Mouse (Mus musculus) gastrocnemius, postnatal 4 days (tissue): ENCODE data around the gene AI837181. TPM values are rescaled to one million over a fixed set of nuclear protein-coding genes. Genes with fewer than 3 reads are reported as not detected.
"Not testable (repeated sequence)": the region's sequence is repeated elsewhere in the genome, so short reads cannot be mapped to it uniquely, and the experiment has no call there.

ENCODE experiments used
- DNase-seq, 2 experiments: peaks; one replicate each; pipeline ENCODE4 v3.0.0; 2021 to 2022; ENCODE audit warnings: low spot score in 2 of 2, mixed read lengths in 2 of 2
- long read RNA-seq, 2 experiments: library from polyadenylated mRNA; stranded (forward); transcript quantifications; one replicate each; pipeline ENCODE4 v2.0.0; 2021
- total RNA-seq, 2 experiments: library from RNA; stranded (reverse); gene quantifications; 2 replicates each; pipeline ENCODE4 v1.2.3; 2021

The AI837181 gene
- total RNA-seq: 10 to 100 TPM; 52.0 to 55.7 TPM
- long read RNA-seq, experiment 1, transcript AI837181-201 (2 exons, 1,529 nt): minor isoform, 11 of 50 reads
- long read RNA-seq, experiment 1, transcript AI837181-202 (2 exons, 1,528 nt): major isoform, 25 of 50 reads
- long read RNA-seq, experiment 1, partial matches to known transcripts: 0 of 50 reads
- long read RNA-seq, experiment 1, other reads (novel, unspliced or antisense): 14 of 50 reads
- long read RNA-seq, experiment 2, transcript AI837181-202 (2 exons, 1,528 nt): major isoform, 34 of 61 reads
- long read RNA-seq, experiment 2, transcript AI837181-201 (2 exons, 1,529 nt): minor isoform, 5 of 61 reads
- long read RNA-seq, experiment 2, partial matches to known transcripts: 0 of 61 reads
- long read RNA-seq, experiment 2, other reads (novel, unspliced or antisense): 22 of 61 reads

DNA sequence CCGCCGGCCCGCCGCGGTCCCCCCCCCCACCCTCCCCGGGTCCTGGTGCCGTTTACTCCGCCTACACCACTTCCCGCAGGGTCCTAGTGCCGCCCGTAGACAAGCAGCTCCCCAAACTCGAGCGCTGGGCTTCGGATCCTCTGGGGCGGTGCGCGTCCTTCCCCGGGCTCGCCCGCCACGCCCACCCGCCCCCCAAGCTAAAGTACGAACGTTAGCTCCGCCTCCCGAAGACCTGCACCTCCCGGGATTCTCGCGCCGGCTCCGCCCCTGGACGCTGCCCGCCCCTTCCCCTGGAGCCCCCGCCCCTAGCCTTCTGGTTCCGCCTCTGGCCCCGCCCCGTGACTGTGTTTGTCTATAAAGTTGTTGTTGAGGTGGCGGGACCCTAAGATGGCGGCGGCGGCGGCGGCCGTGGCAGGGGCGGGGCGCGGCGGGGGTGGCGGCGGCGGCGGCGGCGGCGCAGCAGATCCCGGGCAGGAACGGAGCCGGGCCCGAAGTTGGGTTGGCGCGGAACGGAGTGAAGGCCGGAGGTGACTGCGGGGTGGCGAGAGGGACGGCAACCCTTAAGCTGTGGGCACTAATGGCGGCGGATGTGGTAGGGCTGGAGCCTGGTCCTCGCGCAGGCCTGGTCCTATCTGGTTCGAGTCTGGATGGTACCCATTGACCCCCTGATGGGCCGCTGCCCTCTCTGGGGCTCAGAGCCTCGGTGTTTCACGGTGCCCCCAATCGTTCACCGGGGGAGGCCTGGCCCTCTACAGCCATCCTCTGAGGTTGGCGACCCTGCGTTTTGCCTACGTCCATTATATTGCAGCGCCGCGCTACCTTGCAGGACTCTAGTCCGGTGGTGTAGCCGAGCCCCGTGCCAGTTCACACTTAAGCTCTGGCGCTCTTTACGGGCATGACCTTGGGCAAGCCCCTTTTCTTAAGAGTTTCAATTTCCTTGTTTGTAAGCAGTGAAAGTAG is at the start of gene AI837181, which contains the start of gene Drap1:
AI837181 (plus strand) TSS at position 363 of the 960 bp plus-strand sequence.
Drap1 (minus strand) TSS at position 198 of the 960 bp plus-strand sequence.
- peak; percentile 94 to 98 for DNase-seq

DNA sequence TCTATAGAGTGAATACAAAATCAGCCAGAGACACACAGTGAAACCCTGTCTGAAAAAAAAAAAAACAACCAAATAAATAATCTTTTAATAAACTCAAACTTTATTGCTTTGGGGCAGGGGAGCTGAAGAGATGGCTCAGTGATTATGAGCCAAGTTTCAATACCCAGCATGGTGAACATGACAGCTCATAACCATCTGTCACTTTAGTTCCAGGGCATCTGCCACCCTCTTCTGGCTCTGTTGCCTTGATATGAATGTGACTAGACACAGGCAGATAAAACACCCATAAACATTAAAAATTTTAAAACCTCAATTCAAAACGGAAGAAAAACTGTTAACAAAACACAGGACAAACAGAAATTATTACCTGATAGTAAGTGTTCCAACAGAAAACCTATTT is 47.5 kb upstream of the AI837181 start:
- no peak for DNase-seq

DNA sequence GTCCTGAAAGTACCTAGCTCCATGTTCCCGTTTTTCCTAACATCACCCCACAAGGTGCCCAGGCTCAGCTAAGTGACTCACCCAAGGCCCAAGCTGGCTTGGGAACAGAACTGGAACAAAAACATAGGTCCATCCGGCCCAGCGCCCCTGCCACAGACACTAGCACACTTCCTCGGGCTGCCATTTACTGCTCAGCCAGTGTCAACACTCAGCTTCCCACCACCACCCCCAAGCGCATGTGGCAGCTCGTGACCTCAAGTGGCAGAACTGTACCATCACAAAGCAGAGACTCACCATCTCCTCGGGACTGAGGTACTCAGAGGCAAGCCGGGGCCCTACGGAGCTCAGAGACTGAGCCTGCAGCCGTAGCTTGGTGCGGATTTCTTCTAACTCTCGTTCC is 41.6 kb upstream of the AI837181 start:
- no peak for DNase-seq

DNA sequence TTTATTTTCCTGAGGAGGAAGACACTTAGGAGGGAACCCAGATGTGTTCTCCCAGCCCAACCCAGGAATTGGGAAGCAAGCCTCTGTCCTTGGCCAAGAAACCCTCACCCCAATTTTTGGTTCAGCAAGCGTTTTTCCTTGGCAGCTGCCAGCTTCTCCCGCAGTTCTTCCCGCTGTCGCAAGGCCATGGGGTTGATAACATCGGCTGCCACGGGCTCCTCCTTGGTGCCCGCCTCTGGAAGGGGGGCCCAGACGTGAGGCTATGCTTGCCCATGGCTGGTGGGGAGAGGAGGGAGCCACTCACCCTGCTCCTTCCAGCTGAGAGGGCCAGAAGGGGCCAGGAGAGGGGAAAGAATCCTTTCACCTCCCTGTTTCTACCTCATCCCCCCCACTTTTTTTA is 40.2 kb upstream of the AI837181 start:
- DNase-seq: no peak

DNA sequence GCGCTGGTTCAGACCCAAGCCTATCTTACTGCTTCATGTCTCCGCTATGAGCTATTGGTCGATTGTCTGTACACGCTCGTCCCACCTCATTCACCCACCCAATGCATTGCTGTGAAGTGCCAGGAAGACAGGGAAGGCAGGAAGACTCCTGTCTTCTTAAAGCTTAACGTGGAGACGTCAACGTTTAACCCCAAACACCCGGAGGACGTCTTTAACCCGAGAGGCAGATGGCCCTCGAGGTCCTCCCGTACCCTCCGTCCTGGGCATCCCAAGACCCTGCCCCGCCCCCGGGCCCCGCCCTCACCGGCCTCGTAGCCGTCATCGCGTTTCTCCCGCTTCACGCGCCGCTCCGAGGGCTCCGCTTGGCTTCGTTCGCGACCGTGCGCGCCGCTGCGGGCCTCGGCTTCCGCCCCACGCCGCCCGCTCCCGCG is 36.9 kb upstream of the AI837181 start:
- DNase-seq: peak in 1 of 2 experiments; percentile 55

DNA sequence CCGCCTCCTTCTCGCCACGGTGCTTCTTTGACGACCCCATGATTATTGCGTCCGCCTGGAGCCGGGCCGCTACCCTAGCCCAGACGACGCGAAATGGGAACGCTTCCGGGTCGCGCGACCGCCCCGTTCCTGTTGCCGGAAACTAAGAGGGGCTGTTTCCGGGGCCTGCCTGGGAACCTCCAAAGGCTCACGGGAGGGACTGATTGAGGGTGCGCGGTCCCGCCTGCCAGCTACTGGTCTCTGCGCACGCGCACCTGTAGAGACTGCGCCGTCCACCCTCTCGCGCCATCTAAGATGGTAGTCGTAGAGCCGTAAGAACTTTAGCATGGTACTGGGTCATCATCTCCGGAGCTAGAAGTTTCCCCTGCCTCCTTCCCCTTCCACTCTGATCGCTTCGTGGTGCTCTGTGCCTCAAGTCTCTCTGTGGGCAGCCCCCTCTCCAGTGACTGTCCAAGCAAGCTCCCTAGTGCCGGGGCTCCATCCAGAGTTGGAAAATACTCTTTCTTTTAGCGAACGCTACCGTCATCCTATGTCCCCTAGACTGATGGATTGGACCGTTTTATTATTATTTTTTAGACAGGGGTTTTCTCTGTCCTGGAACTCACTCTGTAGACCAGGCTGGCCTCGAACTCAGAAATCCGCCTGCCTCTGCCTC is 36.2 kb upstream of the AI837181 start, which contains the start of gene Sart1:
Sart1 (minus strand) TSS at position 116 of the 655 bp plus-strand sequence.
- peak; percentile 92 to 95 for DNase-seq

DNA sequence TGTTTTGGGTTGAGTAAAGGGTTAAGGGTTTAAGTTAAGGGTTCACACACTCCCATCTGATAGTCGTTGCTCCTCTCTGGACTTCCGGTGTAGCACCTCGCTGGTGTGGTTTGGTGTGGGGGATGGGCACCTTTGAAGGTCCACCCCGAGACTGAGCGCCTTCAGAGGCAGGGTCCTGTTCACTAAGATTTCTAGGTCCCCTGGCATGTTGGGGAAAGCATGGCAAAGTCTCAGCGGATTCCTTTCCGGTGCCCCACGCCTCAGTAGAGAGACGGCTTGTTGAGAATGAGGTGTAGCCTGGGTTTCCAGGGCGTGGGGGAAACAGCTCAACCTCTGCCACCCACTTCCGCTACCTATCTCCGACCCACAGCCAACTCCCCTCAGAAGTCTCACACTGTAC is 35.3 kb upstream of the AI837181 start:
- DNase-seq: peak in 1 of 2 experiments; percentile 33

DNA sequence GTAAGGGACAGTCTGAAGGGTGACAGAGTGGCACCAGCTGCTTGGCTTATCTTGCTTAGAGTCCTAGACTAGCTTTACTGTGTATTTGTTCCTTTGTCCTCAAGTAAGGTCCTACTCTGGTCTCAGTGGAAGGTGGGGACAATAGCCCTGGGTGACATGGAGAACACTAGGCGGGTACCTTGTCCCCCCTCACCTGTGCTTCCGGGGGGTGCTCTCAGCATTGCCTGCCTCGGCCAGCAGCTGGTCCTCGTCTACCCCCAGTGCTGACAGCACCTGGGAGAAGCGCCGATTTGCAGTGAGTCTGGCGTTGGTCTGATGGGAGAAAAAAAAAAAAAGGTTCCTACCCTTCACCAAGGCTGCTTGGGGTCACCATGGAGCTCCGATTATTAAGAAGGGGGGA is 34.5 kb upstream of the AI837181 start:
- no peak for DNase-seq

DNA sequence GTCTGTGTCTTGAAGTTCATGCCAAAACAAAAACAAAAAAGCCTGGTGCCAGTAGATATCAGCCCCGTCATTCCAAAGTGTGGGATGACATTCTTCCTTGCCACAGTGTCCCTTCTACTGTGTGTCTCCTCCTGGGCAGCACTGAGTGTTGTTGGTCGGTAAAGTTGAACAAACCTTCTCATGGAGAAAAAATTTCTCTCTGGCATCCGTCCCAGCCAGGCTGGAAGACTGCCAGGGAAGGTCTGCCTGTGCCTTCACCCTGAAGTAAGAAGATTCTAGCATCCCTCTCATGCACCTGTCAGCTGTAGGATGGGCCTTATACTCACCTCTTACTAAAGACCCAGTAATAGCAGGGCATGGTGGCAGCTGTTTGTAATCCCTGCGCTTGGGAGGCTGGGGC is 32.1 kb upstream of the AI837181 start:
- peak in 1 of 2 experiments; percentile 36 for DNase-seq

DNA sequence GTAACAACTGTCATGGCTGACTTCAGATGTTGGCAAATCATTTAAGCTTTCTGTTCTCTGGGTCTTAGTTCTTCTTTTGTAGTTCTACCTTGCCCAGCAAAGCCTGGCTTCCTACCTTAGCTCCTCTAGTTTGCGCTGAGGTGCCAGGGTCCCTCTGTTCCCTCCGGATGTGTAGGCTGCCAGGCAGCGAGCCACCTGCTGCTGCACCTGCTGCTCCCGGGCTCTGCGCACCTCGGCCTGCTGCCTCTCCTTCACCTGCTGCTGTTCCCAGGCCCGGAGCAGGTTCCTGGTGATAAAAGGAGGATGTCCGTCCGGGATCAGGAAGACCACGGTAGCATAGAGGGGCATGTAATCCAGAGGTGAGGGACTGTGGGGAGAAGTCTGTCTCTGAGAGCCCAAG is 30.8 kb upstream of the AI837181 start:
- no peak for DNase-seq

DNA sequence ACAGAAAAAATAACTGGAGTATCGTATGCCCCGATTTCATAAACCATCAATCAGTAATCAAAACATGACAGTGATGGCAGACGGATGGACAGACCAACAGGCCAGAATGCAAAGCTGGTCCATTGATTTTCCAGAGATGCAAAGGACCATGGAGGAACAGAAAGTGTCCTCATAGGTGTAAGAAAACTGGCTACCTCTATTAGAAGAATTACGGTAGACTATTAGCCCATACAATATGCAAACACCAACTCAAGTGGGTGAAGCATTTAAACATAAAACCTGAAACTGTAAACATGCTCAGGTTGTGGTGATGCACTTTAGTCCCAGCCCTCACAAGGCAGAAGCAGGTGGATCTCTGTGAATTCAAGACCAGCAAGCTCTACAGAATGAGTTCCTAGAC is 29.6 kb upstream of the AI837181 start:
- no peak for DNase-seq

DNA sequence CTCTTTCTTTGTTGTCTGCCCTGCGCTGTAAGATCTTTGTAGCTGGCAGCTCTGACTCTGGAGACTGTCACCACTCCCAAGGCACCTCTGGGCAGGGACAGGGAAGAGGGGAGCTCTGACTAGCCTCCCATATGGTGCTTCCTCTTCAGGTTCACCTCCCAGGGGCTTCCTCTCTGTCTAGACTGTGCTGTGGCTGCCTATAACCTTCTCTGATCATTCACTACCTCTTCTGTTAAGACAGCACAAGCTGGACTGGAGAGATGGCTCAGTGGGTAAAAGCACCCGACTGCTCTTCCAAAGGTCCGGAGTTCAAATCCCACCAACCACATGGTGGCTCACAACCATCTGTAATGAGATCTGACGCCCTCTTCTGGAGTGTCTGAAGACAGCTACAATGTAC is 23.9 kb upstream of the AI837181 start:
- DNase-seq: not testable (repeated sequence)

DNA sequence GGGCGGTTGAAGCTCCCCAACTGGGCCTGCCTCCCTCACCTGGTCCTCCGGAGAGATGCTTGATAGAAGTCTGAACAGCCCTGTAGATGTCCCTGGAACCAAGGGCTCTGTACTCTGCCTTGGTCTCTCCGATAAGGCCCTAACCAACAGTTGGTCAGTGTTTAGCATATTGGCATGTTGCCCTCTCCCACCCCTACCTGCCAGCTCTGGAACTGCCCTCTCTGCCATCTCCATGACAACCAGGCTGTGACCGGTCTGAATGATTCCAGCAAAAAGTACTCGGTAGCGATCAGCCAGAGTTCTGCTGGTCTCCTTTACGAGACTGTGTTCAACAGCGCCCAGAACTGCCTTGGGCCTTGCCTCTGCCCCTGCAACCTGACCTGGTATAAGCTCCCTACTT is 22.7 kb upstream of the AI837181 start, which contains the start of gene Tsga10ip:
Tsga10ip (minus strand) TSS at position 234 of the 400 bp plus-strand sequence.
- DNase-seq: no peak

DNA sequence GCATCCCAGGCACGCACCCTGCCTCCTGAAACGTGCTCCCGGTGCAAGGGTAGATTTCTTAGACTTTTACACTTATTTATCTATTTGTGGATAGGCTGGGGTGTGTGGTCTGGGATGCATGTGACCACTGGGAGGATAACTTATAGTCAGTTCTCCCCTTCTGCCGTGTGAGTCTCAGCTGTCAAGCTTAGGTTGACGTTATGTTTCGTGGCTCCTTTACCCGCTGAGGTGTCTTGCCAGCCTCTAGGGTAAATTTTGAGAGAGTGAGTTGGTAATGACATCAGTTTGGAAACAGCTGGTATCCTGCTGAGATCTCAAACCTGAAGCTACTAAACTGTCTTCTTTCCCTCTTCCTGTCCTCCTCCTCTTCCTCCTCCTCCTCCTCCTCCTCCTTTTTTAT is 19.0 kb upstream of the AI837181 start:
- no peak for DNase-seq

DNA sequence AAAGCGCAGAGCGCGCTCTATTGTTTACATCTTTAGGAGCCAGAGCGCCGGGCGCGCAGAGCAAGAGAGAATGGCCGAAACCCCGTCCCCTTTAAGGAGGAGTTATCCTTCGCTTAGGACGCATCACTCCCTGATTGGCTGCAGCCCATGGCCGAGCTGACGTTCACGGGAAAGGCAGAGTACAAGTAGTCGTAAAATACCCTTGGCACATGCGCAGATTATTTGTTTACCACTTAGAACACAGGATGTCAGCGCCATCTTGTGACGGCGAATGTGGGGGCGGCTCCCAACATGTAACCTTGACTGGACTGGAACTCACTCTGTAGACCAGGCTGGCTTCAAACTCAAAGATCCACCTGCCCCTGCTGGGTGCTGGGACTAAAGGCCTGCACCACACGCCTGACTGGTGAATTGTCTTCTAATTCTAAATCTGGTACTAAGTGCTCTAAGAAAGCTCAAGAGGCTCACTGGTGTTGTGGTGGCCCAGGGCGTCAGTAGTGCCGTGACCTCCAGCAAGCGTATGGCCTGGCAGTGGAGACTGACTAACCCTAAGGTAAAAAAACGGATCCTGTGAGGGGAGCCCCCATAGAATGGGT is 18.3 kb upstream of the AI837181 start:
- not testable (repeated sequence) for DNase-seq

DNA sequence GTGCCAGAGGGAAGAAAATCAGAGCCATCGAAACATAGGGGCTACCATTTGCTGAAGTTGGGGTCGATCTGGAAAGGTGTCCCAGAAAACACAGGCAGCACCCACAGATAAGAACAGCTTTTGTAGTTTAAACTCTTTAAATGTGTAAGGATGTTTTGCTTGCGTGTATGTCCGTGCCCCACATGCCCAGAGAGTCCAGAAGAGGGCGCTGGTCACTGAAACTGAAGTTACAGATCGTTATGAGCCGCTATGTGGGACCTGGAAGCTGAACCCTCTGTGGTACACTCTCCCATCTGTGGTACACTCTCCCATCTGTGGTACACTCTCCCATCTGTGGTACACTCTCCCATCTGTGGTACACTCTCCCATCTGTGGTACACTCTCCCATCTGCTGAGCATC is 17.8 kb upstream of the AI837181 start:
- DNase-seq: peak in 1 of 2 experiments; percentile 56

DNA sequence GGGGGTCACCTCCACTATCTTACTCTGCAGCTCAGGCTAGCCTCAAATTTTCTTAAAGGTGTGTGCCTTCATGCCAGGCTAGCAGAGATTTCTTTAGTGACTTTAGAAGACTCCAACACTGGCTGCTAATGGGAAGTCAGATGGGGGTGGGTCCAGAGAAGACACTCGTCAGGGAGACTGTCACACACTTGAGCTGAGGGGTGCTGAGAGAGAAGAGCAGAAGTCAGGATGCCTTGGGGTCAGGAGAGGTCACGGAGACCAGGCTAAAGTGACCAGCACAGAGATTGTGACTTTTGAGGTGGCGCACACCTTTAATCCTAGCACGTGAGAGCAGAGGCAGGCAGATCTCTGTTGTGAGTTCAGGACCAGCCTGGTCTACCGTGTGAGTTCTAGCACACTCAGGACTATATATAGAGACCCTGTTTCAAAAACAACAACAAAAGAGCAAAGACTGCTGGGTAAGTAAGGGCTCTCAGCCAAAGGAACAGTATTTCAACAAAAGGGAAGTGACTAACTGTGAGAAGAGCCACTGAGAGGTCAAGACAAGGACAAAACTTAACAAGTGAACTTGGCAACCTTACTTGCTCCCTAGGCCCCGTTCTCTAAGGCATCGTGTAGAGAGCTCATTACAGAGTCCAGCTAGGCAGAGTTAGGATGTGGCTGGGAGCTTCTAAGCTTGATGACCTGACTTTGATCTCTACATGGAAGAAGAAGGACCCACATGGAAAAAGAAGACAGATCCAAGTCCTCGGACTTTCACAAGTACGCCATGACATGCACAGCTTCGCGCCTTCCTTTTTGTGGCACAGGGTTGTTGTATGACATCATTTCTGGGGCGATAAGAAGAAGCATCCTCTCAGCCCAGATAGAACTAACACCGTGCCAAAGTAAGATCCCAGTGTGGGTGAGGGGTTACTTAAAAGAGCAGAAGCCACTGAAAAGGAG is 16.6 kb upstream of the AI837181 start:
- DNase-seq: no peak

DNA sequence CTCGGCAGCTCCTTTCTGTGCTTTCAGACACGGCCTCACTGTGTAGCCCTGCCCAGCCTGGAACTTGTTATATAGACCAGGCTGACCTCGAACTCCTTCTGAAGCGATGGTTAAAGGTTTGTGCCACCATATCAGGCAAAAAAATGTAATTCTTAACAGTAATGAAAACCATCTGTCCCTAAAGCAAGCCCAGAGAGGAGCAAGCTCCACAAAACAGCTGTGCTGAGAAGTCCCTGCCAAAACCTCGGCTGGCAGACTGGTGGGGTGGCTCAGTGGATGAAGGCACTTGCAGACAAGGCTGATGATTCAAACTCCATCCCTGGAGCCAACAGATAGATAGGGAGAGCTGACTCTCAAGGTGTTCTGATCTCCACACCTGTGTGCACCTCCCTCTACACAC is 15.9 kb upstream of the AI837181 start:
- no peak for DNase-seq

DNA sequence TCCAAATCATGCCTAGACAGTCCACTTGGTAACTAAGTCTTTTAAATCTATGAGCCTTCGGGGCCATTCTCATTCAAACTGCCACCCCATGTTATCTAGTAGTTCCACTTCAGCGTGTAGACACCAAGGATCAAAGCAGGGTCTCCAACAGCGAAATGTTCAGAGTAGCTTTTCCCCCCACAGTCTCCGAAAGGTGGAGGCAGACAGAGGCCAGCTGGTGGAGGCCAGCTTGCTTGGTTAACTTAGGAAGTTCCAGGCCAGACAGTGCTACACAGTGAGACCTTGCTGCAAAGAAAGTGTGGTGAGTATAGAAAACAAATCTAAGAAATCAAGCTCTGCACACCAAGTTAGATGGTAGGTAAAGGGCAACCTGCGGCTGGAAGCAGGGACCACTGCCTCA is 14.3 kb upstream of the AI837181 start:
- DNase-seq: no peak

DNA sequence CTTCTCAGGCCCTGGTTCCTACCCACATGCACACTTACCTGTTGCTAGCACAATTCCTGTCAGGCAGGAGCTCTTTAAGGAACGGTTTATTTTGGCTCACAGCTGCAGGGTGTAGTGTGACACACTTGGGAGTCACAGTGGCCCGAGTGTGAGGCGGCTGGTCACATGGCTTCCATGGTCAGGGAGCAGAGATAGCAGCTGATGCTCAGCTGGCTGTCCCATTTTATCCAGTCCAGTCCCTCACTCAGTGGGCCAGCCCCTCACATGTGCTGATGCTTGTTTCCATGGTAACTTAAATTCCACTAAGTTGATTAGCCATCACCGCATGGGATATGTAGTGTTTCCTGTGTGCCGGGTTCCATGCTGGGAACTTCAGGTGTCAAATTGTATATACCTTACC is 13.0 kb upstream of the AI837181 start:
- DNase-seq: no peak
